Mouse (Mus musculus) lung, postnatal 0 days (tissue): ENCODE data around the gene Rab7b. TPM values are rescaled to one million over a fixed set of nuclear protein-coding genes. Genes with fewer than 3 reads are reported as not detected.

Experiments used
- ATAC-seq: fragments of 200-750 bp; cut with Nextera tagmentation; 2 replicates; pipeline ENCODE4 v1.8.0; 2017; ENCODE audit warnings: moderate library complexity
- DNase-seq: peaks from one replicate; pipeline ENCODE4 v3.0.0-alpha.2; 2016; ENCODE audit warnings: low spot score
- H3K27ac ChIP-seq: fragments of 300-500 bp; sonication (generic); 2 replicates; pipeline ENCODE4 v1.5.1; 2014; ENCODE audit warnings: antibody characterized with exemption, mild to moderate bottlenecking, low read length, mixed read lengths
- H3K27me3 ChIP-seq: fragments of 300-500 bp; sonication (generic); replicated peaks from 2 replicates; pipeline ENCODE4 v1.6.1; 2014; ENCODE audit warnings: low read length, mixed read lengths; ENCODE audit not compliant: insufficient read depth
- H3K36me3 ChIP-seq: fragments of 300-500 bp; sonication (generic); 2 replicates; pipeline ENCODE4 v1.6.1; 2014; ENCODE audit warnings: low read length, mixed read lengths; ENCODE audit not compliant: insufficient read depth
- H3K4me1 ChIP-seq: fragments of 300-500 bp; sonication (generic); 2 replicates; pipeline ENCODE4 v1.6.1; 2014; ENCODE audit warnings: antibody characterized with exemption, low read depth, low read length, mixed read lengths; ENCODE audit not compliant: insufficient read depth
- H3K4me2 ChIP-seq: fragments of 300-500 bp; sonication (generic); replicated peaks from 2 replicates; pipeline ENCODE4 v1.6.1; 2014; ENCODE audit warnings: low read depth, mild to moderate bottlenecking, low read length, moderate library complexity, mixed read lengths
- H3K4me3 ChIP-seq: fragments of 300-500 bp; sonication (generic); 2 replicates; pipeline ENCODE4 v1.5.1; 2014; ENCODE audit warnings: low read depth, low read length
- H3K9ac ChIP-seq: fragments of 300-500 bp; sonication (generic); replicated peaks from 2 replicates; pipeline ENCODE4 v1.6.1; 2014; ENCODE audit warnings: low read depth, mild to moderate bottlenecking
- H3K9me3 ChIP-seq: fragments of 300-500 bp; sonication (generic); 2 replicates; pipeline ENCODE4 v1.6.1; 2016; ENCODE audit warnings: low read length, mixed read lengths
- CTCF ChIP-seq: IDR thresholded peaks from 2 replicates; pipeline ENCODE4 v1.5.1; 2016; ENCODE audit warnings: antibody characterized with exemption, mild to moderate bottlenecking
- EP300 ChIP-seq: IDR thresholded peaks from 2 replicates; pipeline ENCODE4 v1.6.1; 2016; ENCODE audit warnings: antibody characterized with exemption, mild to moderate bottlenecking, control low read depth
- WGBS: fragments of 180-500 bp; shearing (Covaris S2); extraction: QIAGEN DNeasy Blood & Tissue Kit; methylation state at CpG from one replicate; pipeline ENCODE4 v1.1.7; 2014; 5-methylcytosine and 5-hydroxymethylcytosine counted together
- polyA plus RNA-seq: library from polyadenylated mRNA; unstranded; fragments of >200 nt; fragmentation: Nextera tagmentation; extraction: Ambion mirVana; gene quantifications from 2 replicates; pipeline ENCODE4 v1.2.1, GENCODE M21; 2015

Gene Rab7b
- polyA plus RNA-seq, 1 experiment from 2014 or later: 4.0 TPM

GRCm38 (mm10) chr1:131739481-131740160, 51.1 kb downstream of the Rab7b start:
- H3K4me2 ChIP-seq: no peak overlapping the region
- ATAC-seq: no peak
- 88% methylated on average over 9 of the region's 9 CpGs for WGBS
- no peak overlapping the region for H3K9ac ChIP-seq
- H3K36me3 ChIP-seq: no peaks in the 10 kb centered on the region
- DNase-seq: no peak
- no peaks in the 10 kb centered on the region for H3K9me3 ChIP-seq
- no peak for TF ChIP-seq CTCF
- TF ChIP-seq EP300: no peak
- no peaks in the 10 kb centered on the region for H3K4me1 ChIP-seq
- no peak overlapping the region for H3K27ac ChIP-seq
- no peak overlapping the region for H3K4me3 ChIP-seq
- H3K27me3 ChIP-seq: no peaks in the 10 kb centered on the region

GRCm38 (mm10) chr1:131743868-131744464, 55.5 kb downstream of the Rab7b start, which contains the start of gene Slc26a9:
Gene Slc26a9 (plus strand): TSS chr1:131744022.
- Histone ChIP-seq H3K9ac (0 out of 2 replicates have a peak within 1 kb of the TSS, but pooled peaks have one; percentile 16), H3K4me1 (no peaks in the 10 kb centered on the region), H3K27me3 (no peaks in the 10 kb centered on the region), H3K4me3 (peak within 1 kb of the TSS; percentile 27), H3K4me2 (peak within 1 kb of the TSS; percentile 42), H3K27ac (0 out of 2 replicates have a peak within 1 kb of the TSS, but pooled peaks have one; percentile 20), H3K36me3 (no peaks in the 10 kb centered on the region), H3K9me3 (no peaks in the 10 kb centered on the region)
- peak; percentile 59 for DNase-seq
- 28% methylated on average over 10 of the region's 10 CpGs for WGBS
- no peak for TF ChIP-seq EP300
- no peak for TF ChIP-seq CTCF
- peak; percentile 69 for ATAC-seq

GRCm38 (mm10) chr1:131745391-131745790, 56.9 kb downstream of the Rab7b start:
- Histone ChIP-seq H3K9ac (no peak overlapping the region), H3K36me3 (no peaks in the 10 kb centered on the region), H3K27ac (no peak overlapping the region; the same call in 1 of the 2 replicates), H3K9me3 (no peaks in the 10 kb centered on the region), H3K4me2 (peak overlapping the region; percentile 42), H3K27me3 (no peaks in the 10 kb centered on the region), H3K4me3 (no peak overlapping the region), H3K4me1 (no peaks in the 10 kb centered on the region; the same call in 1 of the 2 replicates)
- ATAC-seq (no peak), DNase-seq (no peak)
- 54% methylated on average over 5 of the region's 5 CpGs for WGBS
- TF ChIP-seq CTCF (no peak), EP300 (no peak)

- DNase-seq (peak; percentile 53), ATAC-seq (peak; percentile 18)
- H3K9me3 ChIP-seq: no peaks in the 10 kb centered on the region
- 0 out of 2 replicates have a peak overlapping the region, but pooled peaks have one; percentile 11 for H3K4me2 ChIP-seq
- no peak overlapping the region for H3K4me3 ChIP-seq
- no peaks in the 10 kb centered on the region for H3K27me3 ChIP-seq
- TF ChIP-seq EP300: no peak
- 45% methylated on average over 2 of the region's 2 CpGs for WGBS
- H3K36me3 ChIP-seq: no peaks in the 10 kb centered on the region
- H3K4me1 ChIP-seq: peaks cover 5% of the 10 kb centered on the region; the same call in 1 of the 2 replicates
- H3K9ac ChIP-seq: no peak overlapping the region
- peak overlapping the region; percentile 20; the same call in 1 of the 2 replicates for H3K27ac ChIP-seq
Observed at GRCm38 (mm10) chr1:131747761-131748160, 59.3 kb downstream of the Rab7b start.

- 89% methylated on average over 2 of the region's 2 CpGs for WGBS
- no peak overlapping the region for H3K9ac ChIP-seq
- TF ChIP-seq EP300 (no peak), CTCF (no peak)
Observed at GRCm38 (mm10) chr1:131748636-131749035, 60.1 kb downstream of the Rab7b start.

GRCm38 (mm10) chr1:131749706-131750545, 61.4 kb downstream of the Rab7b start:
- ATAC-seq: peak; percentile 66
- Histone ChIP-seq H3K4me2 (no peak overlapping the region), H3K27ac (peak overlapping the region; percentile 57; the same call in 1 of the 2 replicates), H3K9ac (no peak overlapping the region), H3K36me3 (no peaks in the 10 kb centered on the region), H3K4me3 (no peak overlapping the region), H3K27me3 (no peaks in the 10 kb centered on the region), H3K9me3 (no peaks in the 10 kb centered on the region), H3K4me1 (peaks cover 5% of the 10 kb centered on the region; the same call in 1 of the 2 replicates)
- no peak for TF ChIP-seq CTCF
- no peak for TF ChIP-seq EP300
- peak; percentile 85 for DNase-seq
- WGBS: 57% methylated on average over 15 of the region's 15 CpGs

More at GRCm38 (mm10) chr1:131748636-131749035, 60.1 kb downstream of the Rab7b start:
- Histone ChIP-seq H3K27me3 (no peaks in the 10 kb centered on the region), H3K36me3 (no peaks in the 10 kb centered on the region), H3K9me3 (no peaks in the 10 kb centered on the region), H3K4me2 (no peak overlapping the region), H3K4me3 (no peak overlapping the region), H3K4me1 (peaks cover 5% of the 10 kb centered on the region; the same call in 1 of the 2 replicates), H3K27ac (no peak overlapping the region)
- ATAC-seq (no peak), DNase-seq (no peak)
